Mouse (Mus musculus): ENCODE results near the gene Hyal1.
A peak's percentile ranks its signal among the peaks of the same experiment; 100 is the strongest.

Gene Hyal1

GRCm38 (mm10) chr9:107594281-107595062 lies 17.7 kb downstream of the Hyal1 start:
- peak; percentile 44 for DNase-seq (ENCODE audit: low read depth, low spot score)

- DNase-seq (ENCODE audit: low read depth, low spot score) = no peak
Measured at GRCm38 (mm10) chr9:107596619-107597569, 20.2 kb downstream of the Hyal1 start.

- no peak for DNase-seq (ENCODE audit: low read depth, low spot score)
Measured at GRCm38 (mm10) chr9:107598385-107598784, 21.7 kb downstream of the Hyal1 start.

GRCm38 (mm10) chr9:107599433-107599832 lies 22.7 kb downstream of the Hyal1 start:
- DNase-seq (ENCODE audit: low read depth, low spot score) = no peak

- DNase-seq (ENCODE audit: low read depth, low spot score) = no peak
Measured at GRCm38 (mm10) chr9:107599842-107600241, 23.1 kb downstream of the Hyal1 start.

GRCm38 (mm10) chr9:107600745-107601144 lies 24.0 kb downstream of the Hyal1 start:
- no peak for DNase-seq (ENCODE audit: low read depth, low spot score)

- no peak for DNase-seq (ENCODE audit: low read depth, low spot score)
Measured at GRCm38 (mm10) chr9:107601275-107601674, 24.5 kb downstream of the Hyal1 start.

- DNase-seq (ENCODE audit: low read depth, low spot score) = peak; percentile 90
Measured at GRCm38 (mm10) chr9:107602068-107602648, 25.4 kb downstream of the Hyal1 start.

GRCm38 (mm10) chr9:107603251-107603650 lies 26.5 kb downstream of the Hyal1 start:
- peak; percentile 87 for DNase-seq (ENCODE audit: low read depth, low spot score)

- DNase-seq (ENCODE audit: low read depth, low spot score) = no peak
Measured at GRCm38 (mm10) chr9:107605041-107605661, 28.4 kb downstream of the Hyal1 start.

GRCm38 (mm10) chr9:107606591-107606990 lies 29.9 kb downstream of the Hyal1 start:
- DNase-seq (ENCODE audit: low read depth, low spot score) = no peak

- no peak for DNase-seq (ENCODE audit: low read depth, low spot score)
Measured at GRCm38 (mm10) chr9:107607036-107607435, 30.3 kb downstream of the Hyal1 start.

GRCm38 (mm10) chr9:107607653-107608245 lies 31.0 kb downstream of the Hyal1 start:
- no peak for DNase-seq (ENCODE audit: low read depth, low spot score)

GRCm38 (mm10) chr9:107608741-107609432 lies 32.2 kb downstream of the Hyal1 start, which contains the start of gene Sema3b:
Gene Sema3b, minus strand, starts transcription at chr9:107609229.
- DNase-seq (ENCODE audit: low read depth, low spot score) = no peak

GRCm38 (mm10) chr9:107609433-107609830 lies 32.7 kb downstream of the Hyal1 start:
- DNase-seq (ENCODE audit: low read depth, low spot score) = no peak

GRCm38 (mm10) chr9:107611456-107612190 lies 34.9 kb downstream of the Hyal1 start:
- DNase-seq (ENCODE audit: low read depth, low spot score) = peak; percentile 37

GRCm38 (mm10) chr9:107612191-107612944 lies 35.6 kb downstream of the Hyal1 start:
- peak; percentile 95 for DNase-seq (ENCODE audit: low read depth, low spot score)

GRCm38 (mm10) chr9:107612945-107613569 lies 36.3 kb downstream of the Hyal1 start:
- DNase-seq (ENCODE audit: low read depth, low spot score) = no peak

GRCm38 (mm10) chr9:107615035-107615434 lies 38.3 kb downstream of the Hyal1 start:
- no peak for DNase-seq (ENCODE audit: low read depth, low spot score)
